Mouse (Mus musculus) liver, embryonic 14.5 days (tissue): ENCODE data around the gene 4933402N03Rik. TPM values are rescaled to one million over a fixed set of nuclear protein-coding genes. Genes with fewer than 3 reads are reported as not detected.

Experiments
- ATAC-seq: fragments of 200-750 bp; cut with Nextera tagmentation; 2 replicates; pipeline ENCODE4 v1.8.0; 2017; ENCODE audit warnings: moderate number of reproducible peaks, mild to moderate bottlenecking, moderate library complexity; ENCODE audit not compliant: insufficient read depth
- DNase-seq, 3 experiments: peaks; one replicate each; pipeline ENCODE4 v3.0.0-alpha.2; 2012 to 2013; ENCODE audit warnings: low read depth in 3 of 3, low spot score in 3 of 3
- H3K27ac ChIP-seq: fragments of 300-500 bp; sonication (generic); 2 replicates; pipeline ENCODE4 v1.5.1; 2014; ENCODE audit warnings: moderate library complexity, mild to moderate bottlenecking, control low read depth, inconsistent platforms
- H3K27me3 ChIP-seq: fragments of 300-500 bp; sonication (generic); 2 replicates; pipeline ENCODE4 v1.6.1; 2014; ENCODE audit warnings: mild to moderate bottlenecking, low read length, moderate library complexity; ENCODE audit not compliant: control insufficient read depth, insufficient read depth
- H3K36me3 ChIP-seq: fragments of 300-500 bp; sonication (generic); replicated peaks from 2 replicates; pipeline ENCODE4 v1.6.1; 2014; ENCODE audit warnings: low read depth; ENCODE audit not compliant: control insufficient read depth, insufficient read depth
- H3K4me1 ChIP-seq, 2 experiments: fragments of 200-500 bp in 1 of 2; fragments of 300-500 bp in 1 of 2; sonication (generic) in 1 of 2; replicated peaks; 2 replicates each; pipeline ENCODE4 v1.6.1; 2012 to 2014; ENCODE audit warnings: antibody characterized with exemption in 1 of 2, inconsistent platforms in 1 of 2, low read length in 1 of 2; ENCODE audit not compliant: control insufficient read depth in 2 of 2, insufficient read depth in 2 of 2
- H3K4me2 ChIP-seq: fragments of 300-500 bp; sonication (generic); 2 replicates; pipeline ENCODE4 v1.6.1; 2014; ENCODE audit warnings: low read depth, mild to moderate bottlenecking, control low read depth, moderate library complexity
- H3K4me3 ChIP-seq, 2 experiments: fragments of 200-500 bp in 1 of 2; fragments of 300-500 bp in 1 of 2; sonication (generic) in 1 of 2; 2 replicates each; pipeline ENCODE4 v1.5.1; 2012 to 2014; ENCODE audit warnings: low read depth in 2 of 2, low read length in 2 of 2, mild to moderate bottlenecking in 2 of 2, control low read depth in 1 of 2, inconsistent platforms in 1 of 2, moderate library complexity in 1 of 2; ENCODE audit not compliant: insufficient read depth in 1 of 2
- H3K9ac ChIP-seq: fragments of 300-500 bp; sonication (generic); replicated peaks from 2 replicates; pipeline ENCODE4 v1.6.1; 2014; ENCODE audit warnings: mild to moderate bottlenecking, control low read depth, moderate library complexity
- H3K9me3 ChIP-seq: fragments of 300-500 bp; sonication (generic); 2 replicates; pipeline ENCODE4 v1.6.1; 2016; ENCODE audit warnings: low read length, mixed read lengths; ENCODE audit not compliant: control insufficient read depth
- CTCF ChIP-seq: IDR thresholded peaks from 2 replicates; pipeline ENCODE4 v1.5.1; 2016; ENCODE audit warnings: antibody characterized with exemption, low read depth, control low read depth
- EP300 ChIP-seq: IDR thresholded peaks from 2 replicates; pipeline ENCODE4 v1.6.1; 2016; ENCODE audit warnings: antibody characterized with exemption, low read depth
- whole genome bisulfite sequencing: fragments of 180-500 bp; shearing (Covaris S2); extraction: QIAGEN DNeasy Blood & Tissue Kit; methylation state at CpG from one replicate; pipeline ENCODE4 v1.1.7; 2014; ENCODE audit not compliant: insufficient replicate concordance; 5-methylcytosine and 5-hydroxymethylcytosine counted together
- polyA plus RNA-seq, 2 experiments: library from polyadenylated mRNA; depleted of rRNA in 1 of 2; stranded (reverse) in 1 of 2; unstranded in 1 of 2; fragments of >200 nt; fragmentation: Nextera tagmentation in 1 of 2; extraction: Ambion mirVana in 1 of 2; gene quantifications; 2 replicates each; pipeline versions ENCODE4 v1.2.1 to v1.2.3; 2012 to 2014

4933402N03Rik gene
- polyA plus RNA-seq, 2 experiments, result not detected

GRCm38 (mm10) chr7:131150179-131150578, 4.1 kb upstream of the 4933402N03Rik start:
- no peak for ATAC-seq
- Histone ChIP-seq H3K4me1 (no peaks in the 10 kb centered on the region), H3K27ac (no peak overlapping the region), H3K9ac (no peak overlapping the region), H3K27me3 (no peaks in the 10 kb centered on the region), H3K36me3 (no peaks in the 10 kb centered on the region), H3K4me2 (no peak overlapping the region), H3K4me3 (no peak overlapping the region), H3K9me3 (no peaks in the 10 kb centered on the region)
- DNase-seq, result no peak
- TF ChIP-seq EP300 (no peak), CTCF (no peak)
- WGBS, result 61% methylated on average over 3 of the region's 3 CpGs

GRCm38 (mm10) chr7:131133181-131133580, 12.9 kb downstream of the 4933402N03Rik start:
- Histone ChIP-seq H3K4me2 (no peak overlapping the region), H3K4me1 (no peaks in the 10 kb centered on the region), H3K9me3 (no peaks in the 10 kb centered on the region), H3K9ac (no peak overlapping the region), H3K27ac (no peak overlapping the region), H3K27me3 (no peaks in the 10 kb centered on the region), H3K36me3 (no peaks in the 10 kb centered on the region), H3K4me3 (no peak overlapping the region)
- ATAC-seq (no peak), DNase-seq (no peak)
- WGBS, result 44% methylated on average over 3 of the region's 3 CpGs
- no peak for TF ChIP-seq CTCF
- no peak for TF ChIP-seq EP300

- WGBS, result 66% methylated on average over 12 of the region's 12 CpGs
- Histone ChIP-seq H3K4me1 (no peaks in the 10 kb centered on the region), H3K27me3 (no peaks in the 10 kb centered on the region), H3K4me2 (no peak overlapping the region), H3K4me3 (no peak overlapping the region), H3K9me3 (no peaks in the 10 kb centered on the region), H3K27ac (no peak overlapping the region), H3K36me3 (no peaks in the 10 kb centered on the region), H3K9ac (no peak overlapping the region)
- TF ChIP-seq CTCF, result no peak
- ATAC-seq (no peak), DNase-seq (no peak)
Measured at GRCm38 (mm10) chr7:131130021-131130420, 16.1 kb downstream of the 4933402N03Rik start.

GRCm38 (mm10) chr7:131122210-131122807, 23.8 kb downstream of the 4933402N03Rik start:
- Histone ChIP-seq H3K9ac (no peak overlapping the region), H3K27me3 (no peaks in the 10 kb centered on the region), H3K27ac (no peak overlapping the region), H3K36me3 (no peaks in the 10 kb centered on the region), H3K4me1 (no peaks in the 10 kb centered on the region), H3K4me2 (no peak overlapping the region), H3K9me3 (no peaks in the 10 kb centered on the region), H3K4me3 (no peak overlapping the region)
- TF ChIP-seq CTCF (no peak), EP300 (no peak)
- DNase-seq, result no peak
- ATAC-seq, result no peak
- 68% methylated on average over 2 of the region's 2 CpGs for WGBS

- ATAC-seq, result no peak
- H3K9ac ChIP-seq, result no peak overlapping the region
- TF ChIP-seq CTCF, result no peak
- TF ChIP-seq EP300, result no peak
- no peaks in the 10 kb centered on the region for H3K27me3 ChIP-seq
- H3K4me3 ChIP-seq, result no peak overlapping the region
- no peaks in the 10 kb centered on the region for H3K4me1 ChIP-seq
- no peaks in the 10 kb centered on the region for H3K36me3 ChIP-seq
- no peak overlapping the region for H3K4me2 ChIP-seq
- WGBS, result 45% methylated on average over 2 of the region's 2 CpGs
- DNase-seq, result no peak
- no peak overlapping the region for H3K27ac ChIP-seq
- H3K9me3 ChIP-seq, result no peaks in the 10 kb centered on the region
Measured at GRCm38 (mm10) chr7:131114434-131114833, 31.7 kb downstream of the 4933402N03Rik start.
